Mouse (Mus musculus) right cerebral cortex, postnatal 10 days (tissue): ENCODE measurements around the gene Zfp651.
A peak's percentile ranks its signal among the peaks of the same experiment; 100 is the strongest.

Experiments
- DNase-seq, 2 experiments: peaks; one replicate each; pipeline ENCODE4 v3.0.0; 2021; ENCODE audit warnings: low spot score in 2 of 2

Zfp651 gene

DNA sequence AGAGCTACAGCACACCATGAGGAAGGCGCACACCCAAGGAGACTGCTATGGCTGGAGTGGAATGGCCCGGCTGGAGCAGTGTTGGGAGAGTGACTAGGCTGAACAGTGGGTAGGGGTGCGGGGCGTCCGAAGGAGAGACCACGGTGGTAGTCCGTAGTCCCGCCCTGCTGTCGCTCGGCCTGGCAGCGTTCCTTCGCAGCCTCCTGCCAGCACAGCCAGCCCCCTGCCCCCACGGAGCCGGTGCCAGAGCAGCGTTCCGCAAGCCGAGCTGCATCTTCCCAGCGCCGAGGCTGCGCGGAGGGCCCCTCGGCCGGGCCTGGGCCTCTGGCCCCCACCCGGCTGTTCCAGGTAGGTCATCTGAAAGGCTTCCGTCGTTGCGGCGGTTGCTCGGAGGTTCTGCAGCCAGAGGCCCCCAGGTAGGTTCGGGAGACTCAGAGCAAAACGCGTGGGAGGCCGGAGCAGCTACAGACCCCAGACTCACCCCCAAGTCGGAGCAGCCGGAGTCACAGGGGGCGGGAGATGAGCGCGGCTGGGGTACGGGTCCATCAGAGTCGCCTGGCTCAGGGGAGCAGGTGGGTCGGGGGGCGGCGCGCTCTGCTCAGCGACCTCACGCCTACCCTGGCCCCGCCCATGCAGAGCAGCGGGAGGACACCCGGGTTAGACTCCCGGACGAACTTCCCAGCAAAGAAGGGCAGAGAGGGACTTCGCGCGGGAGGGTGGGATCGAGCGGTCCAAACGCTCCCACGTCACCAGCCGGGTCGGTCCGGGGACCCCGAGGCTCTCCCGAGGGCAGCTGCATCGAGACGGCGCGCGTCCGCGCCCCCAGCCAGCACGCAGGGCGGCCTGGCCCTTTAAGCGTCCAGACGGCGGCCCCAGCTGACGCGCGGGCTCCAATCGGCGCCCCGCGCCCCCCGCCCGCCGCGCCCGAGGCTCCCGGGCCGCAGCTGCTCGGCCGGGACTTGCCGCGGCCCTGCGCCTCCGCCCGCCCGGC is at the start of gene Zfp651:
Gene Zfp651, plus strand, starts transcription at position 240 of the 991 bp plus-strand sequence.
- peak; percentile 87 for DNase-seq

DNA sequence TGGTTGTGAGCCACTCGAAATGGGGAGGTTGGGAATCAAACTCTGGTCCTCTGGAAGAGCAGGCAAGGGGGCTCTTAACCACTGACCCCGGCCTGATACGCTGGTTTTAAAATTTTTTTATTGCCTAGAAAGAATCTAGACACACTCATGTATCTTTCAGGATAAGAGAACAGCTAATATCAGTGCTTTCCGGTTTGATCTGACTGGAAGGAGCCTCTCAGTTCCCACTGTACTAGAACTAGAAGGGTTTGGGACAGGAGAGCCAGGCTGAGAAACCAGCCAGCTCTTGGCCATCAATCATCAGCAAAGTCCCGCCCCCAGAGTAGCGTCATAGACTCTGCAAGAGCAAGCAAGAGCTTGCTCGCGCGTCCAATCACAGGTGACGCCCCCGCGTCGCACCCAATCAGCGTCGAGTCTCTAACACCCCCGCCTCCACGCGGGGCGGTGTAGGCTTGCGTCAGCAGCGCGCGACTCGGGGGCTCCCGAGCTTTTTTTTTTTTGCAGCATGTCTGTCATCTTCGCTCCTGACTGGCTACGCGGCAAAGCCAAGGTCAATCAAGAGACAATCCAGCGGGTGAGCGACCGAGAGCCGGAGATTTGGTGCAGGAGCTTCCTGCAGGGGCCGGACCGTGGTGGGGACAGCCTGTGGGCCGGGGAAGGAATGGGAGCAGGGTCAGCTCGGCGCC is 49.1 kb upstream of the Zfp651 start, which contains the start of gene Ss18l2:
Gene Ss18l2, plus strand, starts transcription at position 432 of the 686 bp plus-strand sequence.
- peak; percentile 99 for DNase-seq

DNA sequence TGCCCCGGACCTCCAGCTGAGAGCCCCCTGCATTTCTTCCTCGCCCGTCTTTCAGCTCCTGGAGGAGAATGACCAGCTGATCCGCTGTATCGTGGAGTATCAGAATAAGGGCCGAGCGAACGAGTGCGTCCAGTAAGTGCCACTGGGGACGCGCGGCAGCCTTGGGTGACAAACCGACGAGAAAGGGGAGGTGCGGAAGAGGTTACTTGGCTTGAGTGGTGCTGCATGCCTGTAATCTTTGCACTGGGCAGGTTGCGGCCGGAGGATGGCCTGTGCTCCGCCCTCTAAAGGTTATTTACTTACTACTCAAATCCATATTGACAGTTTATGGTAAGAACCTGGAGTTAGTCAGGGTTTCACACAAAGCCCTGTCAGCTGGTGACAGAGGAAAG is 48.5 kb upstream of the Zfp651 start:
- no peak for DNase-seq

DNA sequence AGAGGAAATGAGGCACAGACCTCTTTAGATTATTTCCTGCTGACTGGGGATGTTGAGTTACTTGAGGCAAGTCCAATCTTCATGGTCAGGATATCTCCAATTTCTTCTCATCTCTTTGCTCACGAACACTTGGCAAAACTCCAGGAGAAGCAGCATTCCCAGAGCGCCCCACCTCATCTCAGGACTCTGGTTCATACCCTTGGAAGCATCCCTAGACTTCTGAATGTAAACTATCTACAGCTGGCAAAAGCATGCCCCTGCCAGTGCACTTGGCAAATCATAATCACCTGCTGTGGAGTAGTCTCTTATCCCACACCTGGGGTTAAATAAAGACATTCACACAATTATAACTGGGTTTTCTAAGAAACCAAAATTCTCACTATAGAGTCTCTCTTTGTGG is 42.1 kb upstream of the Zfp651 start:
- peak in 1 of 2 experiments; percentile 31 for DNase-seq

DNA sequence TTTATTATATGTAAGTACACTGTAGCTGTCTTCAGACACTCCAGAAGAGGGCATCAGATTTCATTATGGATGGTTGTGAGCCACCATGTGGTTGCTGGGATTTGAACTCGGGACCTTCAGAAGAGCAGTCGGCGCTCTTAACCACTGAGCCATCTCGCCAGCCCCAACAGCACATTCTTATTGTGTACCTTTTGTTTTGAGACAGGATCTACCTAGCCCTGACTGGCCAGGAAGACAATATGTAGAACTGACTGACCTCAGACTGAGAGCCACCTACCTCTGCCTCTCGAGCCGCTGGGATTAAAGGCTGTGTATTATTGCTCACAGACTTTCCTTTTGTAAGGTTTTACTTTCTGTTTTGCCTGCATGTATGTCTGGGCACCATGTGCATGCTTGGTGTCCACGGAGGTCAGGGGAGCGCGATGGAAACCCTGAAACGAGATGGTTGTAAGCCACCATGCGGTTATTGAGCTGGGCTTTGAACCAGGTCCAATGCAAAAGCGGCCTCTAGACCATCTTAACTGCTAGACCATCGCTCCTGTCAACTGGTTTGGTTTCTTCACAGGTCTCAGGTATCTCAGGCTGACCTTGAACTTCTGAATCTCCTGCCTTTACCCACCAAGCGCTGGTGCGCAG is 40.9 kb upstream of the Zfp651 start:
- peak in 1 of 2 experiments; percentile 63 for DNase-seq

DNA sequence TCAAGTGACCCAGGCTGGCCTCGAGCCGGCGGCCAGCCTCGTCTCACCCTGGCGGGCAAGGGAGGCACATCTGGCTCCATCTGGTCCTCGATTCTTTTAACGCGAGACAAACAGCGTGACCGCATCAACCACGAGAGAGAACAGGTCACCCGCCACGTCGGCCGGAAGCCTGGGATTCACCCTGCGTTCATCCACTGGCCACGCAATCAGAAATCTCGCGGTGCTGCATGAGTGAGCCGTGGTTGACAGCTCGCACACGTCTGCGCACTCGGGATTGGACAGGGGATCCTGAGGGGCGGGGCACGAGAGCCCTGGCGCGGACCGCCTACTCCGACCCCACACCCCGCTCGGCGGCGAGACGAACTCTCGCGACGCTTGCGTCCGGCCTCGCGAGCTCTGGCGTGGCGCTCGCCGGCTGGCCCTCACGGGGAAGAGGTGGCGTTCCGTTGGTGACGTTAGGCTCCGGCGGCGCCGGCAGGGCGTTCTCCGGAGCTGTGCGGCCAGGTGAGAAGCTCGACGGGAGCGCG is 40.3 kb upstream of the Zfp651 start, which contains the start of gene Nktr:
Gene Nktr, plus strand, starts transcription at position 378 of the 527 bp plus-strand sequence.
- peak; percentile 99 for DNase-seq

DNA sequence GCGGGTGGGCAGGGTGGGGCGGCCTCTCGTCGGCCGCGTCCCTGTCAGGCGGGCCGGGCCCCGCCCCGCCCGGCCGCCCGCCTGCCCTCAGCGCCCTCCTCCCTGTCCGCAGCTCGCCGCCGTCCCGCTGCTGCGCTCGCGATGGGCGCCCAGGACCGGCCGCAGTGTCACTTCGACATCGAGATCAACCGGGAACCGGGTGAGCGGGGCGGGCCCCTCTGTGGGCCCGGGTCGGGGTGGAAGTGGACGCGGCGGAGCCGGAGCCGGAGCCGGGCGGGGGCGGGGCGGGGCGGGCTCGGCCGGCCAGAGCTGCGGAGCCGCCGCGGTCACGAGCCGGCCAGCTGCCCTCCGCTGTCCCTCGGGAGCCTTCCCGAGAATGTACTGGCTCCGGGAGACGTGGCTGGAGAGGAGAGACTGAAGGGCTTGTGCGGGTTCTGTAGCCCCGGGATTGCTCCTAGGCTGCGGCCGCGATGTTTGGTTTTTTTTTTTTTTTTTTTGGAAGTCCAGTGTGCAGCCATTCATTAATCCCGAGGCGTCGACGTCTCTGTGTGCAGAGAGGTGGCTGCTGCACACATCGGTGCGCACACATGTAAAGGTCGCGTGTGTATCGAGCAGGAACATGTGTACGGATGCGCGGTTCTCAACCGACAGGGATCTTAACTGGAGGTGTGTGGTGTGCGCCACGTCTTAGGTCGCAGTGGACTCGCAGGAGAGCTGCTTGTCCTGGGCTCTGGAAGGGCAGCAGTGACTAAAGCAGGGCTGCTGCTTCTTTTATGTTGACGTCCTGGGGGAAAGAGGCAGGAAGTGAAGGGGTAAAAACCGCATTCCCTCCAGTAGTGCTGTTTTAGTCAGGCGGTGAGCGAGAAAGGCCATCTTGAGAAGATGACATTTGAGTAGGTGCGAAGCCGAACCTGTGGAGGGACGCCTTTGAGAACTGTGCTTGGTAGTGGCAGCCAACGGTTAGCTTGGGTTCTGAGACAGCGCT is 39.5 kb upstream of the Zfp651 start:
- DNase-seq = peak; percentile 51 to 55

DNA sequence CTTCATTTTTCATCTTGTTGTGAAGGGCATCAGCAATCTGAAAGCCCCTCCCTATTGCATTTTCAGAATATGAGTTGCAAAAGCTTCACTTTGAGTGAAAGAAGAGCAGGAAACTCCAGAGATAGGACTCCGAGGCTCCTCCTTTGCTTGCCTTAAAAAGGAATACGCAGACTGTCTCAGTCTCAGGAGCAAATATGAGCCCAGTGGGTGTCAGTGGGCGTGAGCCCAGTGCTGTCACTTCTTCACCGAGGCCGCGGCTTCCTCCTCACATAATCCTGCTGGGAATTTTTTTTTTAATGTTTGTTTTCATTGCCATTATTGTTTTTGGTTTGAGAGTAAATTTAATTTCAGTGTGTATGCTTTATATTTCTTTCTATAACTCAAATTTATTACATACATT is 18.6 kb upstream of the Zfp651 start:
- DNase-seq = no peak

DNA sequence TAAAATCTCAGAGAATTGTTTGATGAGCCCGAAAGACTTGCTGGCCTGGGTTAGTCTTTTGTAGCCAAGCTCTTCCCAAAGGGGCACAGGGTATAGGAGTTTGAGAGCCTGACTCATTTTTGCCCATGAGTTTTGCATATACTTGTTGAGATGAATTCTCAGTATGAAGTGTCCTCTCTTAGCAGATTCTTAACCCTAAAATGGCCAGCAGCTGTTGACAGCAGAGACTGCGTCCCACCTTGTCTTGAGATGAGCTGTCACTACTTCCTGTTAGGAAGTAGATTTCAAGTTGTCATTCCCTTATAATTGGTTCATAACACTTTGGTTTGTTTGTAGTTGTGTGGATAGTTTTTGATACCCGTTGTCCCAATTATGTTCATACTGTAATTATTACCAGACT is 18.0 kb upstream of the Zfp651 start:
- DNase-seq = no peak

DNA sequence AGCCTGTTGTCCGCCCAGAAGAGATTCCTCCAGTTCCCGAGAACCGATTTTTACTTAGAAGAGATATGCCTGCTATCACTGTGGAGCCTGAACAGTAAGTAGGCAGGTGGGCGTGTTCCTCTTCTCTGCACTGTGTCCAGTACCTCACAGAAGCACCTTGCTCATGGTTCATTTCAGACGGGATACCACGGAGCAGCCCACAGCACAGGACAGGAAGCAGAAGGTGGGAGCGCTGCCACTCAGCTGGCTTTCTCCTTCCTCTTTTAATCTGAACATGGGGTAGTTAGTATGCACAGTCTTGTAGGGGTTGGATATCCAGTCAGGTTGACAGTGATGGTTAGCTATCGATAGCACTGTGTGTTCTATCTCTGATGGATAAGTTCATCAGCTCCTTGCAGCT is 15.1 kb upstream of the Zfp651 start:
- no peak for DNase-seq

DNA sequence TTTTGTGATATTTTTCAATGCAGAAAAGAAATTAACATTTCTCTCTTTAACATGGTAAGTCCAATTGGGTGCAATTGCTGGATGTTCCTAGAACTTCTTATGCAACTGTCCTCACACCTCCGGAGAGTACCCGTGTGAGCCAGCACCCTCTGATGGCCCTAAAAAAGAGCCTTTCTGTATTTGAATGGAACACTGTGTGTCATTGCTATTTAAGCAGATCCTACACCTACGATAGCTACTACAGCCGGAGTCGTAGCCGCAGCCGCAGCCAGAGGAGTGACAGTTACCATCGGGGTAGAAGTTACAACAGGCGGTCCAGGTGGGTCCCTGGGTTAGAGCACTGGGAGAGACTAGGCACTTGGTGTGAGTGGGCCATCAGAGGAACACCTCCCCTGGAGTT is 6.4 kb upstream of the Zfp651 start:
- no peak for DNase-seq

DNA sequence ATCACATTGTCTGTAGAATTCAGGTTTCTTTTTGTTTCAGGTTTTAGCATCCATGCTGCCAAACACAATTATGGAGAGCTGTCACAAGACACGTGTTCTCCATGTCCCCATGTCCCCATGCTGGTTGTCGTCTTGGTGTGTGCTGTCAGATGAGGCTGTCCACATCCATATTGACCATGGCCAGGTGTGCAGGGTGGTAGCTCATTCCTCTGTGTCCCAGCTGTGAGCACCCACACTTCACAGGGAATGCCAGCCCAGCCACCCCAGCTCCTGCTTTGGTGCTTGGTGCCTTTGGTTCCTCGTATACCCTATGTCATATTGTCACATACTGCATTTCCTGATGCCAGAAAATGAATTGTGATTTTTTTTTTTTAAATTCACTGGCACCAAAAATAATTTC is 4.5 kb upstream of the Zfp651 start:
- peak in 1 of 2 experiments; percentile 26 for DNase-seq

DNA sequence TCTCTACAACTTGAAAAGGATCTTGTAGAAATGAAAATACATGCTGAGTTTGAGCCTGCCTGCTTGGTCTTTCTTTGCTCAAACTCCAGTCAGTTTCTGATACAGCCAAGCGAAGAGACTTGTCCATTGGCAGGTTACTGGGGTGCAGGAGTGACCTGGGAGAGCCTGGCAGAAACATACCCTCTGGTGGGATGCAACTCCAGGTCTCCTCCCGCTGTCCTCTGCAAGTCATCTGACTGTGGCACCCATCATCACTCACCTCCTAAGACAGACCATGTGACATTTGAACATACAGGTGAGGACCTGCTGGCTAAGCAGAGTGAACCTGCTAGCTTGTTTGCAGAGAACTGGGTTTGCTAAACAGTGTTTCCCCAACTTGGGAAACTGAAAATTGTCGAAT is 2.3 kb upstream of the Zfp651 start:
- DNase-seq = no peak

DNA sequence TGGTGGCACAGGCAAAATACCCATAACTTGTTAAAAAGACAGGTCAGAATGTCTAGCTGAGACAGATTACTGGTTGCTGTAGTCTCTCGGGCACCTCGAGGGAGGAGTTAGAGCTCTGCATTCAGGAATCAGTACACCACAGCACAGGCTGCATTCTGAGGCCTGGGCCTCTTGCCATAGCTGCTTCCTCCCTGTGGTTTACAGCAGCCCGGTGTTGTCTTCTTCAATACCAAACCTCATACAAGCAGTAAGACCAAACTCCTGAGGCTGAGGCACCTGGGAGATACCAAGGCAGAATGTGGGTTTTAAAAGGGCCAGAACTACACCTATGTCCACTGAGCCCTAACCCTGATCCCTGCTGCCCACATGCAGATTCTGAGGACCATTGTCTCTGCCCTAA is 1.7 kb upstream of the Zfp651 start:
- DNase-seq = peak in 1 of 2 experiments; percentile 62

DNA sequence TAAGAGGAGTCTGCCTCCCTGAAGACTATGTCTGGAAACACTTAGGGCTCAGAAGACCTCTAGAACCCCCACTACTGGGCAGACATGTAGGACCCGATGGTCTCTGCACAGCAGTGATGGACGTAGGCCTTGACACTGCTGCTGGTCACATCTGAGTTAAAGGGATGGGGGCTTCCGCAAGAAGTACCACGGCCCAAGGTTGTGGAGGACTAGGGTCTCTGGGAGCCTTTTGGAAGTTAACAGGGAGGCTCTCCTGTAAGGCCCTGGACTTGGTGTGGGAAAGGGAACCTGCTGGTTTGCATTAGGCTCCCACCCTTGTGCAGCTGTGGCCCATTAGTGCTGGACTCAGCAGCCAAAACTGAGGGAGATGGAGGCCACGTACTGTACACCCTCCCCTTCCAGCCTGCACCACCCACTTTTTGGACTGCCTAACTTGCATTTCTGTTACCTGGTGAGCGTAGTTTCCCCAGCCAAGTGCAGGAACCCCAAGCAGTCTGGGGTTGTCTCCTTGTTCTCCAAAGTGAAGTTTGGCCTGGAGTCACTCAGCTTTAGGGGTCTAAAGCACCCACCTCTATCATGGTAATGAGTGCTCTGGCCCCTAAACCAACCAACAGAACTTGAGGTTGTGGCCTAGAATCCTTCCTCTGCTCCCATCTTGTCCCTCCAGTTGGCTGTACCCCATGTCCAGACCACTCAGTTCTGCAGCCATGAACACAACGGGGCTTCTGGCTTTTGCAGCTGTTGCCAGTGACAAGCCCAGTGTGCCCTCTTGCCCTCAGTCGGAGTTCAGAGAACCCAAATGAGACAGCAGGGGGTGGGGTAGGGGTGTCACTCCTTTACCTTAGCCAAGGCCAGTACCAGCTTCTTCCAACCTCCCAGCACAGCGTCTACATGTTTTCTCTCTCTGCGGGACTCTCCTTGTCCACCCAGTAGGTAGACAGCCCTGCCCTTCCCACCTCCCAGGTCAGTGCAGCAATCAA is 1.0 kb upstream of the Zfp651 start:
- peak in 1 of 2 experiments; percentile 46 for DNase-seq

DNA sequence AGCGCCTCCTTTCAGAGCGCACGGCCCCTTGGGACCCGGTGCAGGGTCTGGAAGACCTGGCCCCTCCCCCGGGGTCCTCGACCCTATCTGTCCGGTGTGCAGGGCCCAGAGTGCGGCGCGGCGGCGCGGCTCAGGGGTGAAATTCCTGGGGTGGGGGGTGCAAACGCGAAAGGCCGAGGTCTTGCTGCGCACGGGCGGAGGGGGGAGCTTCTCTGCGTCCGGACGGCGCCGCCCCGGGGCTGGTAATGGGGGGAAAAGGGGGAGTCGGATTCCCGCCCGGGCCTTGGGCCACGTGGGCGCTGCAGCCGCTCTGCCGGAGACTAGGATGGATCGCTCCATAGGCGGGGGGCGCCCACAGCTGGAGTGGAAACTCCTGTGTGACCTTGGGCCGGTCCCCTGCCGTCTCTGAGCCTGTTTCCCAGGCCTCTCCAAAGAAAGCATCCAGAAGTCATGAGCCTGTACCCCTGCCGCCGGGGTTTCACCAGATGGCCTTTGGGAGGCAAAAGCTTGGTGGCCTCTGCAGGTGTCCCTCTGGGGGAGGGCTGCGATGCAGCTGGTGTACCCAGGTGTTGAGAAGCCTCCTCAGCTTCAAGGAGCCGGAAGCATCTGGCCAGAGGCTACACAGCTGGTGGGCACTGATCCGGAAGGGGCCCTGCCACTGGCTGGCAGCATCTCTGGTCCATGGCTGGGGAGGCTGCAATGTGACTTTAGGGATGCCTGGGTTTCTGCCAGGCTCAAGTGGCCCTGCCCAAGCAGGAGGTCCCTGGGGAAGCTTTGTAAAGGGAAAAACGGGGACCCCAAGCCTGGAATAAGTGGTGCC is 1.4 kb downstream of the Zfp651 start:
- peak; percentile 77 to 78 for DNase-seq

DNA sequence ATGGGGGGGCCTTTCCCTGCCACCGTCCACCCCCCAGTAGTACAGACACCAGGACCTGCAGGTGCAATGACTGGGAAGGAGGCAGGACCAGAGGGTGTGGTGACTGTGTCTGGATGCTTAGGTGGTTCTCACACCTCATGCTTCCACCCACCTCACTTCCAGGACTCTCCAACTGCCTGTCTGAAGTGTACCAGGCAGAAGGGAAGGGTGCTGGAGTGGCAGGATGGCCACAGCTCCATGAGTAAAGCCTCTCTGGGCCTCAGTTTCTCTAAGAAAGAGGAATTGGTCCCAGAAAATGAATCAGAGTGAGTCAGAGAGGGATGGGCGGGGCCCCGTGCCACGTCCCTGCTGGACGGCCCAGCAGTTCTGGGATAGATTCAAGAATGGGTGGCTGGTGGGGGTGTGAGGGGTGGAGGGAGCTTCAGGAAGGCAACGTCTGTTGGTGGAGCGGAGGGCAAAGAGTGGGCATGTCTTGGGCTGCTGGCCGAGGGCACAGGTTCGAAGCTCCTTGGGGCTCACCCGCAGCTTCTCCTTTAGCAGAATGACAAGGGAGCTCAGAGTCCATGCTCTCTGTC is 2.0 kb downstream of the Zfp651 start:
- DNase-seq = peak in 1 of 2 experiments; percentile 29

DNA sequence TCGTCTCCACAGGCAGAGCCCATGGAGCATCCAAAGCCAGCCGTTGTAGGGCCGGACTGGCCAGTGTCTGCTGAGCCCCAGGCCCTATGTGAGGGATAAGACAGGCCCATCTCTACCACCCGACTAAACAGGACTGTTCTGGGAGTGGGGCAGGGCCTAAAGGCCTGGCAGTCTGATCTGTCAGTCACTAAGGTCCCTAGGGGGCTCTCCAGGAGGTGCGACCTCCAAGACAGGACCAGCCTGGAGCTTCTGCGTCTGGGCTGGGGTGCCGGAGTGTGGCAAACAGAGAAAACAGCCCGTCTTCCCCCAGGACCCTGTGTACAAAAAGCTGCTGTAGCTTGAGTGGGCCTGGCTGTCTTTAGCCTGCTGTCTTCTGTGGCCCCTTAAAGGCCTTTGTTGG is 2.7 kb downstream of the Zfp651 start:
- DNase-seq = peak in 1 of 2 experiments; percentile 37
